Comparison of ENCODE assay signal across 10 mouse cellular contexts in genomic region chr8:101628816-101629215, GRCm38 (mm10).
A peak's percentile ranks its signal among the peaks of the same experiment; 100 is the strongest.
DNase-seq lines count a peak whose midpoint lies in the region; ATAC-seq and TF ChIP-seq lines count a peak whose summit lies in the region.
"Had no signal": no experiment of that assay in that cellular context is flagged by ENCODE, and none has a peak within 500 bp of the region (broad histone marks: within the 10 kb centered on the region; RNA-seq: fewer than 3 reads in every experiment).

No protein-coding gene starts in this region.

- H3K79me2 ChIP-seq in MEL (ENCODE audit: control insufficient read depth, insufficient read depth, low read length, poor library complexity) = no peaks in the 10 kb centered on the region

- no peak overlapping the region for H3K27ac ChIP-seq in layer of hippocampus, adult 2 months
- no peak overlapping the region for H3K27ac ChIP-seq in MEL (ENCODE audit: control insufficient read depth, low read depth, low read length)
- H3K27ac ChIP-seq in embryonic facial prominence, embryonic 14.5 days (replicated peaks; ENCODE audit: low read depth, low read length) = no peak overlapping the region
- H3K27ac ChIP-seq: midbrain, embryonic 12.5 days had no signal

- 30% methylated on average over 1 of the region's 1 CpGs for WGBS in embryonic facial prominence, embryonic 14.5 days

- no peak for TF ChIP-seq EP300 in MEL (IDR thresholded peaks at IDR 0.05; ENCODE audit: low read depth in 1 of 2, low read length in 2 of 2)

- peak; percentile 90 for TF ChIP-seq RAD21 in MEL (IDR thresholded peaks at IDR 0.05; ENCODE audit: low read depth, low read length)

- DNase-seq in cerebellum, postnatal 10 days = peak; percentile 6 to 9
- peak in 1 of 2 experiments; percentile 12 for DNase-seq in layer of hippocampus, adult 2 months (ENCODE audit: low spot score in 2 of 2)
- no peak for DNase-seq in layer of hippocampus, postnatal 25 days (ENCODE audit: extremely low spot score in 1 of 2, low spot score in 1 of 2)
- DNase-seq in MEL (ENCODE audit: low read depth, low spot score) = peak; percentile 58
- peak; percentile 67 for DNase-seq in embryonic facial prominence, embryonic 14.5 days (ENCODE audit: low spot score)
- DNase-seq in gastrocnemius, postnatal 14 days = no peak
- DNase-seq in thymus, postnatal 36 days = no peak
- DNase-seq: layer of hippocampus, postnatal 36 days had no signal

- H3K36me3 ChIP-seq in MEL (ENCODE audit: control insufficient read depth in 1 of 2, insufficient read depth in 2 of 2, low read length in 2 of 2) = no peaks in the 10 kb centered on the region
- no peaks in the 10 kb centered on the region for H3K36me3 ChIP-seq in embryonic facial prominence, embryonic 14.5 days (ENCODE audit: control insufficient read depth, insufficient read depth, low read length)
- H3K36me3 ChIP-seq: midbrain, embryonic 12.5 days had no signal

- no peaks in the 10 kb centered on the region for H3K9me3 ChIP-seq in MEL (replicated peaks; ENCODE audit: insufficient read depth, low read length)
- H3K9me3 ChIP-seq in embryonic facial prominence, embryonic 14.5 days (ENCODE audit: control insufficient read depth, low read length) = no peaks in the 10 kb centered on the region
- H3K9me3 ChIP-seq: midbrain, embryonic 12.5 days had no signal

- no peak overlapping the region for H3K4me2 ChIP-seq in embryonic facial prominence, embryonic 14.5 days (ENCODE audit: low read depth, low read length)
- H3K4me2 ChIP-seq: midbrain, embryonic 12.5 days had no signal

- no peak for TF ChIP-seq POLR2A in MEL (IDR thresholded peaks at IDR 0.05; ENCODE audit: control insufficient read depth in 1 of 2, insufficient read depth in 1 of 2, low read depth in 1 of 2, low read length in 2 of 2, poor library complexity in 1 of 2)

- no peak overlapping the region for H3K4me3 ChIP-seq in layer of hippocampus, adult 2 months
- H3K4me3 ChIP-seq in MEL (ENCODE audit: control insufficient read depth in 1 of 2, insufficient read depth in 1 of 2, low read depth in 2 of 2, low read length in 2 of 2) = no peak overlapping the region
- H3K4me3 ChIP-seq in embryonic facial prominence, embryonic 14.5 days (ENCODE audit: low read depth, low read length) = no peak overlapping the region
- H3K4me3 ChIP-seq: midbrain, embryonic 12.5 days had no signal

- TF ChIP-seq CTCF in layer of hippocampus, adult 2 months (conservative IDR thresholded peaks at IDR 0.05) = peak; percentile 65
- TF ChIP-seq CTCF in MEL (IDR thresholded peaks at IDR 0.05 in 2 of 3, conservative IDR thresholded peaks at IDR 0.05 in 1 of 3; ENCODE audit: control insufficient read depth in 1 of 3, insufficient read depth in 1 of 3, low read depth in 2 of 3, low read length in 3 of 3, poor library complexity in 1 of 3, severe bottlenecking in 1 of 3) = peak; percentile 42 to 76 (median 55)

- no peak overlapping the region for H3K9ac ChIP-seq in MEL (ENCODE audit: control insufficient read depth, low read depth, low read length, poor library complexity, severe bottlenecking)
- H3K9ac ChIP-seq in embryonic facial prominence, embryonic 14.5 days (ENCODE audit: low read depth, low read length) = no peak overlapping the region
- H3K9ac ChIP-seq: midbrain, embryonic 12.5 days had no signal

- no peaks in the 10 kb centered on the region for H3K27me3 ChIP-seq in MEL (ENCODE audit: control insufficient read depth in 1 of 2, insufficient read depth in 2 of 2, low read length in 2 of 2)
- no peaks in the 10 kb centered on the region for H3K27me3 ChIP-seq in embryonic facial prominence, embryonic 14.5 days (replicated peaks; ENCODE audit: control insufficient read depth, insufficient read depth, low read length)
- H3K27me3 ChIP-seq: midbrain, embryonic 12.5 days had no signal

- intact Hi-C loops in gastrocnemius, postnatal 14 days (cut with DNase I; ENCODE audit: low total_unique reads) = no loop called here

- no peaks in the 10 kb centered on the region for H3K4me1 ChIP-seq in MEL (ENCODE audit: control insufficient read depth in 1 of 2, insufficient read depth in 2 of 2, low read length in 2 of 2)
- no peaks in the 10 kb centered on the region for H3K4me1 ChIP-seq in embryonic facial prominence, embryonic 14.5 days (ENCODE audit: control insufficient read depth, insufficient read depth, low read length)
- H3K4me1 ChIP-seq: midbrain, embryonic 12.5 days had no signal

- ATAC-seq in cerebellum, adult (ENCODE audit: insufficient number of reproducible peaks, low FRiP score, low TSS enrichment) = no peak
- no peak for ATAC-seq in embryonic facial prominence, embryonic 14.5 days (ENCODE audit: low read depth)

TF ChIP-seq in MEL, 35 proteins besides CTCF, POLR2A, EP300 and RAD21:
- TF ChIP-seq GATA1 (IDR thresholded peaks at IDR 0.05; ENCODE audit: low read depth, low read length) (no peak), SMC3 (IDR thresholded peaks at IDR 0.05; ENCODE audit: low read depth, low read length) (peak; percentile 92), POLR2AphosphoS2 (IDR thresholded peaks at IDR 0.05; ENCODE audit: low read length) (no peak), MYB (IDR thresholded peaks at IDR 0.05; ENCODE audit: low read depth, low read length) (no peak), ELF1 (IDR thresholded peaks at IDR 0.05; ENCODE audit: low read depth, low read length) (no peak), ZC3H11A (IDR thresholded peaks at IDR 0.05; ENCODE audit: low read depth, low read length) (peak; percentile 91), HCFC1 (IDR thresholded peaks at IDR 0.05; ENCODE audit: low read depth, low read length) (no peak)

Comparison
In these comparisons a context has a peak if more than half of its experiments do, and no peak if none do; other contexts are left out.
1. DNase-seq: peak in cerebellum, postnatal 10 days (2 of 2), MEL (single experiment) and embryonic facial prominence, embryonic 14.5 days (single experiment); none in layer of hippocampus, postnatal 25 days (0 of 2), gastrocnemius, postnatal 14 days (single experiment) and thymus, postnatal 36 days (0 of 2).